Comparison of ENCODE assay signal across 19 mouse cellular contexts in the genomic region with DNA sequence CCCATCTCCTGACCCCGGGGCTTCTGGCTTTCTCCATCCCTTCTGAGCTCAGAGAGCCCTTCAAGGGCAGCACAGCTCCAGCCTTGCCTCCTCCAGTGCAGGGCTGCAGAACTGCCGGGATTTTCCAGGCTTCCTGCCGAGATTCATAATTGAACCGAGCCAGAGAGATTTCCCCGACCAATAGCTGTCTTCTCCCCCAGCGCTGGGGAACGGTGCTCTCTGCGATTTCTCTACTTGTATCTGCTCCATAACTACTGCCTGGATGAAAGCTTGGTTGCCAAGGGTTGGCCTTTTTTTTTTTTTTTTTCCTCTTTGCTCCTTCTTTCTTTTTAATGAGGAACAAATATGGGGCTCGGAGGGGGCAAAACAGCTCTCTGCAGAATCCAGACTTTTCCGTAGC. TPM values are rescaled to one million over a fixed set of nuclear protein-coding genes. Genes with fewer than 3 reads are reported as not detected.
A peak's percentile ranks its signal among the peaks of the same experiment; 100 is the strongest.
DNase-seq lines count a peak whose midpoint lies in the region; ATAC-seq and TF ChIP-seq lines count a peak whose summit lies in the region.
"Had no signal": no experiment of that assay in that cellular context is flagged by ENCODE, and none has a peak within 500 bp of the region (broad histone marks: within the 10 kb centered on the region; RNA-seq: fewer than 3 reads in every experiment).

No protein-coding gene starts in this region.

- TF ChIP-seq POLR2A in brain, embryonic 14.5 days (IDR thresholded peaks at IDR 0.05; ENCODE audit: borderline replicate concordance, extremely low read depth, insufficient read depth, insufficient read length, poor library complexity, severe bottlenecking): no peak
- no peak for TF ChIP-seq POLR2A in limb, embryonic 14.5 days (IDR thresholded peaks at IDR 0.05; ENCODE audit: borderline replicate concordance, extremely low read depth, insufficient read depth, insufficient read length)

- H3K27me3 ChIP-seq in forebrain, embryonic 13.5 days: no peaks in the 10 kb centered on the region
- H3K27me3 ChIP-seq in limb, embryonic 14.5 days (ENCODE audit: control insufficient read depth, insufficient read depth, low read length): no peaks in the 10 kb centered on the region

- DNase-seq in layer of hippocampus, adult 2 months (ENCODE audit: low spot score in 2 of 2): peak; percentile 17 to 32
- DNase-seq in layer of hippocampus, adult 9-11 months: no peak
- DNase-seq in brain, embryonic 14.5 days (ENCODE audit: low read depth): peak; percentile 81
- DNase-seq in limb, embryonic 14.5 days (ENCODE audit: low spot score): peak; percentile 56
- no peak for DNase-seq in urinary bladder, postnatal 36 days (ENCODE audit: low spot score in 2 of 2)
- DNase-seq in natural killer cell, adult 2 months (ENCODE audit: low spot score in 2 of 2): no peak
- no peak for DNase-seq in gastrocnemius, postnatal 36 days
- DNase-seq: adrenal gland, postnatal 10 days; cerebellum, adult 2 months; heart, adult 18-20 months; kidney, adult 18-20 months; kidney, postnatal 10 days; right cerebral cortex, postnatal 25 days; thymus, postnatal 25 days had no signal

- no peak for TF ChIP-seq CTCF in layer of hippocampus, adult 2 months (conservative IDR thresholded peaks at IDR 0.05)
- TF ChIP-seq CTCF in brain, embryonic 14.5 days (IDR thresholded peaks at IDR 0.05; ENCODE audit: borderline replicate concordance, extremely low read depth, insufficient read depth, insufficient read length): no peak

- peaks cover 61% of the 10 kb centered on the region for H3K4me1 ChIP-seq in forebrain, embryonic 13.5 days
- peaks cover 32% of the 10 kb centered on the region for H3K4me1 ChIP-seq in limb, embryonic 14.5 days (ENCODE audit: control insufficient read depth, insufficient read depth, low read length)
- H3K4me1 ChIP-seq: liver, embryonic 12.5 days had no signal

- H3K9me3 ChIP-seq in forebrain, embryonic 13.5 days (replicated peaks): no peaks in the 10 kb centered on the region
- no peaks in the 10 kb centered on the region for H3K9me3 ChIP-seq in limb, embryonic 14.5 days (ENCODE audit: control insufficient read depth, low read length)
- H3K9me3 ChIP-seq: liver, embryonic 12.5 days had no signal

- H3K4me2 ChIP-seq in forebrain, embryonic 13.5 days: peak overlapping the region; percentile 17
- peak overlapping the region; percentile 11; the same call in 1 of the 2 replicates for H3K4me2 ChIP-seq in limb, embryonic 14.5 days (replicated peaks; ENCODE audit: low read depth, low read length, severe bottlenecking)
- H3K4me2 ChIP-seq: liver, embryonic 12.5 days had no signal

- intact Hi-C loops in gastrocnemius, postnatal 36 days (cut with DNase I): no loop called here

- no peak overlapping the region for H3K27ac ChIP-seq in layer of hippocampus, adult 2 months
- 0 out of 2 replicates have a peak overlapping the region, but pooled peaks have one; percentile 16 for H3K27ac ChIP-seq in forebrain, embryonic 13.5 days
- peak overlapping the region; percentile 33; the same call in 1 of the 2 replicates for H3K27ac ChIP-seq in limb, embryonic 14.5 days (replicated peaks; ENCODE audit: low read depth, low read length)
- H3K27ac ChIP-seq: liver, embryonic 12.5 days had no signal

- ATAC-seq in forebrain, embryonic 13.5 days: no peak
- peak; percentile 16; the same call in 1 of the 2 replicates for ATAC-seq in limb, embryonic 14.5 days (ENCODE audit: low FRiP score, low read depth)
- ATAC-seq: liver, embryonic 12.5 days had no signal

- no peak overlapping the region; the same call in 1 of the 2 replicates for H3K4me3 ChIP-seq in layer of hippocampus, adult 2 months
- no peak overlapping the region for H3K4me3 ChIP-seq in forebrain, embryonic 13.5 days
- no peak overlapping the region for H3K4me3 ChIP-seq in limb, embryonic 14.5 days (replicated peaks; ENCODE audit: low read length)
- H3K4me3 ChIP-seq: liver, embryonic 12.5 days had no signal

- no peak overlapping the region for H3K9ac ChIP-seq in forebrain, embryonic 13.5 days
- H3K9ac ChIP-seq in limb, embryonic 14.5 days (ENCODE audit: low read depth, low read length, severe bottlenecking): no peak overlapping the region
- H3K9ac ChIP-seq: liver, embryonic 12.5 days had no signal

- WGBS in forebrain, embryonic 13.5 days: 14% methylated on average over 10 of the region's 10 CpGs
- WGBS in limb, embryonic 14.5 days: 25% methylated on average over 10 of the region's 10 CpGs

- H3K36me3 ChIP-seq in forebrain, embryonic 13.5 days (ENCODE audit: poor library complexity, severe bottlenecking): peaks cover 6% of the 10 kb centered on the region; the same call in 1 of the 2 replicates
- H3K36me3 ChIP-seq in limb, embryonic 14.5 days (ENCODE audit: control insufficient read depth, insufficient read depth, low read length): no peaks in the 10 kb centered on the region
- H3K36me3 ChIP-seq: liver, embryonic 12.5 days had no signal

RNA-seq across cellular contexts. Expression of a gene that starts 34.4 kb away (rescaled TPM):
- 10 to 100 TPM; 23.7 TPM for total RNA-seq in layer of hippocampus, adult 2 months (2021)
- 117 and 152 TPM in 2 replicates for polyA plus RNA-seq in brain, embryonic 14.5 days (2012; rRNA removed)
- 23.1 and 27.6 TPM in 2 replicates for polyA plus RNA-seq in forebrain, embryonic 13.5 days (2015; fragmentation: Nextera tagmentation; extraction: Ambion mirVana)
- 13.9 and 16.5 TPM in 2 replicates for polyA plus RNA-seq in limb, embryonic 14.5 days (2012; rRNA removed)
- 4.8 and 10.9 TPM in 2 replicates for polyA plus RNA-seq in limb, embryonic 14.5 days (2014; fragmentation: Nextera tagmentation; extraction: Ambion mirVana)
- total RNA-seq in gastrocnemius, postnatal 36 days (2021): under 1 TPM in 1 of 2 experiments, not detected in 1; 0.08 TPM
- total RNA-seq: gastrocnemius, adult 18-20 months had no signal

RNA-seq across cellular contexts. Expression of a gene that starts 43.7 kb away (rescaled TPM):
- not detected for total RNA-seq in layer of hippocampus, adult 2 months (2021)
- polyA plus RNA-seq in brain, embryonic 14.5 days (2012; rRNA removed): 1.4 and 1.8 TPM in 2 replicates
- polyA plus RNA-seq in forebrain, embryonic 13.5 days (2015; fragmentation: Nextera tagmentation; extraction: Ambion mirVana): 0.33 TPM in 1 of 2 replicates, not detected in the other
- polyA plus RNA-seq in limb, embryonic 14.5 days (2012; rRNA removed): 14.4 and 14.8 TPM in 2 replicates
- 10.3 and 13.1 TPM in 2 replicates for polyA plus RNA-seq in limb, embryonic 14.5 days (2014; fragmentation: Nextera tagmentation; extraction: Ambion mirVana)
- total RNA-seq in gastrocnemius, postnatal 36 days (2021): 100 to 1,000 TPM; 254 to 261 TPM
- total RNA-seq: heart, adult 18-20 months; left cerebral cortex, postnatal 14 days had no signal
- polyA plus RNA-seq: embryonic facial prominence, embryonic 11.5 days; liver, embryonic 12.5 days had no signal

Comparison
In these comparisons a context has a peak if more than half of its experiments do, and no peak if none do; other contexts are left out.
1. DNase-seq: peak in layer of hippocampus, adult 2 months (2 of 2), brain, embryonic 14.5 days (single experiment) and limb, embryonic 14.5 days (single experiment); none in layer of hippocampus, adult 9-11 months (single experiment), urinary bladder, postnatal 36 days (0 of 2), natural killer cell, adult 2 months (0 of 2) and gastrocnemius, postnatal 36 days (0 of 2).